Mouse (Mus musculus): ENCODE measurements around the gene Pvr. TPM values are rescaled to one million over a fixed set of nuclear protein-coding genes. Genes with fewer than 3 reads are reported as not detected.

Pvr gene
- polyA plus RNA-seq (2014; fragmentation: Nextera tagmentation; extraction: Ambion mirVana): 9.6 and 10.8 TPM in 2 replicates

DNA sequence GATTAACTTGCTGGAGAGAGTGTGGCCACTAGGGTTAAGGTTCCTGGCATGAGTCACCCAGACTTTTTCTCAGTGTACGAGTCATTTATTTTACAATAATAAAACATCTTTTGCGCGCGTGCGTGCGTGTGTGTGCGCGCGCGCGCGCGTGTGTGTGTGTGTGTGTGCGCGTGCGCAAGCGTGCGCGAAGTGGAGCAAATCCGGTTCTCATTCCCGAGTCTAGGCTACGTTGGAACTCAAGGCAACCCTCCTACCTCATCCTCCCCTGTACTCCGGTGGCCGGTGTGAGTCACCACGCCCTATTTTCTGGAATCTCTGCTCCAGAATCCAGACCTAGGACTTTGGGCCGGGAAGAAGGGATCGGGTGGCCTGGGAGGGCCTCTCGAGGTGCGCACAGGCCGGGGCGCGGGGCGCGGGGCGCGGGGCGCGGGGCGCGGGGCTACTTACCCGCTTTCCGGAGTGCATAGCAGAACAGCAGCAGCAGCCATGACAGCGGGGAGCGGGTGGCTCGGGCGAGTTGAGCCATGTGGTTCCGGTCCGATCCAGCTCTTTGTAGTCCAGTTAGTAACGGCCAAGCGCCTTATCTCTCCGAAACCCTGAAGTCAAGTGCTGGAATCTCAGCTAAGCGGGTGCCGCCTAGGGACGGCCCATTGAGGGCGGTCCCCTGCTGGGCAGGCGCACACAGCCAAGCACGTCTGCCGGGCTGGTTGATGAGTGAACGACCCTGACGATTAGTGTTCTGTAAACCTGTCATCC lies at the start of gene Pvr:
TSS of gene Pvr (minus strand) at position 655 of the 756 bp plus-strand sequence.
- no peaks in the 10 kb centered on the region for H3K9me3 ChIP-seq (ENCODE audit: control insufficient read depth, low read length)
- 0% methylated on average over 60 of the region's 60 CpGs for WGBS
- ATAC-seq (ENCODE audit: low FRiP score, low TSS enrichment): peak; percentile 90

DNA sequence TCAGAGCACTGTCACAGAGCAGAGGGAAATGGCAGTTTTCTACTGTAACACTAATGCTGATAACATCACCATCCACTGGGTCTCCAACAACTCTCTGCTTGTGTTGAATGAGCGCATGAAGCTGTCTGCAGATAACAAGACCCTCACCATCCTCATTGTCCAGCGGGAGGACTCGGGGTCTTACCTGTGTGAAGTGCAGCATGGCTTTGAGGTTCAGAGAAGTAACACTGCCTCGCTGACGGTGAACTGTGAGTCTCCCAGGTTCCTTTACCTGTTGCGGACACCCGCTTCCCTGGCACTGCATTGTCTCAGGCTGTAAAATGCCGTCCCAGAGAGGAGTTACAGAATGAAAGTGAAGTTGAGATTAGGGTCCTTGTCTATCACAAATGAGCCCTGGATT lies 49.2 kb upstream of the Pvr start:
- Histone ChIP-seq H3K4me1 (ENCODE audit: control insufficient read depth, insufficient read depth, low read length) (no peaks in the 10 kb centered on the region), H3K9ac (ENCODE audit: low read depth, low read length) (no peak overlapping the region), H3K9me3 (ENCODE audit: control insufficient read depth, low read length) (no peaks in the 10 kb centered on the region; the same call in 1 of the 2 replicates), H3K27me3 (ENCODE audit: control insufficient read depth, insufficient read depth, low read length) (no peaks in the 10 kb centered on the region), H3K36me3 (ENCODE audit: control insufficient read depth, insufficient read depth, low read length) (no peaks in the 10 kb centered on the region), H3K4me2 (replicated peaks; ENCODE audit: low read depth, low read length) (no peak overlapping the region), H3K27ac (ENCODE audit: low read depth, low read length) (no peak overlapping the region), H3K4me3 (ENCODE audit: low read length) (no peak overlapping the region)
- 92% methylated on average over 8 of the region's 8 CpGs for whole genome bisulfite sequencing
- ATAC-seq (ENCODE audit: low FRiP score, low TSS enrichment): no peak

More for the DNA sequence above, at the start of gene Pvr:
- H3K27me3 ChIP-seq (ENCODE audit: control insufficient read depth, insufficient read depth, low read length): no peaks in the 10 kb centered on the region
- peak within 1 kb of the TSS; percentile 76 for H3K9ac ChIP-seq (ENCODE audit: low read depth, low read length)
- H3K36me3 ChIP-seq (ENCODE audit: control insufficient read depth, insufficient read depth, low read length): peaks cover 21% of the 10 kb centered on the region
- H3K4me2 ChIP-seq (replicated peaks; ENCODE audit: low read depth, low read length): peak within 1 kb of the TSS; percentile 66
- H3K4me1 ChIP-seq (ENCODE audit: control insufficient read depth, insufficient read depth, low read length): peaks cover 5% of the 10 kb centered on the region; the same call in 1 of the 2 replicates
- H3K4me3 ChIP-seq (ENCODE audit: low read length): peak within 1 kb of the TSS; percentile 84
- H3K27ac ChIP-seq (ENCODE audit: low read depth, low read length): peak within 1 kb of the TSS; percentile 63

DNA sequence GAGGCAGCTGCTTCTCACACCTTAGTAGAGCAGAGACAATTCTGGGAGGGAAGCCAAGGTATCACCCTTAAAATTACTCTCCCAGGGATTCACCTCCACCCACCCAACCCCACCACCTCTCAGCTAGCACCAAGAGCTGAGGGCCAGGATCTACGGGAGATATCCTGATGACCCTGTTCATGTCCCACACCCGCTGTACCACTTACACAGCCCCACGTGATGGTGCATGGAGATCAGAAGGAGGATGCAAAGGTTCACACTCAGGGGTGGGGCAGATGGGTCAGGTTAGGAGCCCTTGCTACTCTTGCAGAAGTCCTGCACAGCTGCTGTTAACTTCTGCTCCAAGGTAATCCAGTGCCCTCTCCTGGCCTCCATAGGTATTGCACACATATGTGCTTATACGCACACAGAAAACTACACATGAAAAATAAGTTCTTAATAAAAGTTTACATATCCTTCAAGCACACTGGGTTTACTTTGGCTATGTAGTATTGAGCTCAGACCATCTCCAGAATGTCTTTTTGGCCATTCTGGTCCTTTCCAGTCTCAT lies 48.7 kb upstream of the Pvr start:
- Histone ChIP-seq H3K9me3 (ENCODE audit: control insufficient read depth, low read length) (no peaks in the 10 kb centered on the region; the same call in 1 of the 2 replicates), H3K4me3 (ENCODE audit: low read length) (no peak overlapping the region), H3K4me1 (ENCODE audit: control insufficient read depth, insufficient read depth, low read length) (no peaks in the 10 kb centered on the region), H3K27ac (ENCODE audit: low read depth, low read length) (no peak overlapping the region), H3K36me3 (ENCODE audit: control insufficient read depth, insufficient read depth, low read length) (no peaks in the 10 kb centered on the region), H3K9ac (ENCODE audit: low read depth, low read length) (no peak overlapping the region), H3K27me3 (ENCODE audit: control insufficient read depth, insufficient read depth, low read length) (no peaks in the 10 kb centered on the region), H3K4me2 (replicated peaks; ENCODE audit: low read depth, low read length) (no peak overlapping the region)
- ATAC-seq (ENCODE audit: low FRiP score, low TSS enrichment): no peak
- WGBS: 100% methylated on average over 4 of the region's 4 CpGs

DNA sequence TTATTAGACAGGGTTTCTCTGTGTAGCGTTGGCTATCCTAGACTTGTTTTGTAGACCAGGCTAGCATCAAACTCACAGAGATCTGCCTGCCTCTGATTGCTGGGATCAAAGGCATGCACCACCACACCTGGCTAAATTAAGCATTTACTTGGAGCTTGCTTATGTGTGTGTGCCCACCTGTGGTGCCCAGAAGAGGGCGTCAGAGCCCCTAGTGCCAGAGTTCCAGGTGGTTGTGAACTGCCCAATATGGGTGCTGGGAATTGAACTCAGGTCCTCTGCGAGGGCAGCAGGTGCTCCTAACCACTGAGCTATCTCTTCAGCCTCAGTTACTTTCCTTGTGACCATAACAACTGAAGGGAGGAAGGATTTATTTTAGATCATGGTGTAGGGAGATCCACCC lies 48.1 kb upstream of the Pvr start:
- WGBS: 75% methylated on average over 3 of the region's 3 CpGs
- Histone ChIP-seq H3K27me3 (ENCODE audit: control insufficient read depth, insufficient read depth, low read length) (no peaks in the 10 kb centered on the region), H3K9ac (ENCODE audit: low read depth, low read length) (no peak overlapping the region), H3K4me3 (ENCODE audit: low read length) (no peak overlapping the region), H3K9me3 (ENCODE audit: control insufficient read depth, low read length) (no peaks in the 10 kb centered on the region; the same call in 1 of the 2 replicates), H3K27ac (ENCODE audit: low read depth, low read length) (no peak overlapping the region), H3K4me2 (replicated peaks; ENCODE audit: low read depth, low read length) (no peak overlapping the region), H3K36me3 (ENCODE audit: control insufficient read depth, insufficient read depth, low read length) (no peaks in the 10 kb centered on the region), H3K4me1 (ENCODE audit: control insufficient read depth, insufficient read depth, low read length) (no peaks in the 10 kb centered on the region)
- no peak for ATAC-seq (ENCODE audit: low FRiP score, low TSS enrichment)

DNA sequence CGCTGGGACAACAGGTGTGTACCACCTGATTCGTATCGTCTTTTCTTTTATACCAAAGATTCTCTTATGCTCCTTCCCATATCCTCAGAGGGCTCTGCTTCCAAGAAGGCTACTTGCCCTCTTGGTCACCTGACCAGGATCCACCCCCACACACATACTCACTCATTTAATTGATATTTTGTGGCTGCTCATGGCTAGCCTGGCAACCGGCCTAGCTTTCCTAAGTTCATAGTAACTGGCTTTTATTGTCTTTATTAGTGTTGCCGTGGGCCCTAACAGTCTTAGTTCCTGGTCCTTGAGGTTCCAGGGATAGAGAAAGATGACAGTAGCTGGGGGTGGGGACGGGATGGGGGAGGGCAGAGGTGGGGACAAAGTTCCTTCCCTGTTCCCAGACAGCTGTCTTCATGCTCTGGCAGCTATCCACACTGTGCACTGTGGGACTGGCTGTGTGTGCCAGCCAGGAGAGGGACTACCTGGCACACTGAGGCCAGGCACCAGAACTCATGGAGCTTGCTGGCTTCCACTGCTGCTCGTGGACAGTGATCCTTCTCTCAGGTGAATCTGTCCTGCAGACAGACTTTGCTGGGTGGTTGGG lies 44.1 kb upstream of the Pvr start, which contains the start of gene Ceacam20:
TSS of gene Ceacam20 (plus strand) at position 428 of the 595 bp plus-strand sequence.
- Histone ChIP-seq H3K4me3 (ENCODE audit: low read length) (no peak within 1 kb of the TSS), H3K27ac (ENCODE audit: low read depth, low read length) (no peak within 1 kb of the TSS), H3K27me3 (ENCODE audit: control insufficient read depth, insufficient read depth, low read length) (no peaks in the 10 kb centered on the region), H3K4me2 (replicated peaks; ENCODE audit: low read depth, low read length) (no peak within 1 kb of the TSS), H3K9ac (ENCODE audit: low read depth, low read length) (no peak within 1 kb of the TSS), H3K4me1 (ENCODE audit: control insufficient read depth, insufficient read depth, low read length) (no peaks in the 10 kb centered on the region), H3K9me3 (ENCODE audit: control insufficient read depth, low read length) (no peaks in the 10 kb centered on the region; the same call in 1 of the 2 replicates), H3K36me3 (ENCODE audit: control insufficient read depth, insufficient read depth, low read length) (no peaks in the 10 kb centered on the region)
- 75% methylated on average over 7 of the region's 7 CpGs for WGBS
- no peak for ATAC-seq (ENCODE audit: low FRiP score, low TSS enrichment)

DNA sequence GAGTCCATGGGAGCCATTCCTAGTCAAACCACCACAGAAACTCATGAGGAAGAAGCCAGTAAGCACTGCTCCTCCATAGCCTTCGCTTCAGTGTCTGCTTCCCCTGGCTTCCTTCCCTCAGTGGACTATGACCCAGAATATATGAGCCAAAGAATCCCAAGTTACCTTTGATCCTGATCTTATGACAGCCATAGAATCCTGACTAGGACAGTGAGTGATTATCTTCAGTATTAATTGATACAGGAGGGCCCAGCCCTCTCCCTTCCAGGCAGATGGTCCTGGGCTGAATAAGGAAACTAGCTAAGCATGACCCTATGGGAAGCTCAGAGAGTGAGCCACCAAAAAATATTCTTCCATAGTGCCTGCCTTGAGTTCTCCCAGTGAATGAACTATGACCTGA lies 41.5 kb upstream of the Pvr start:
- H3K4me3 ChIP-seq (ENCODE audit: low read length): no peak overlapping the region
- H3K27me3 ChIP-seq (ENCODE audit: control insufficient read depth, insufficient read depth, low read length): no peaks in the 10 kb centered on the region
- 81% methylated on average over 1 of the region's 1 CpGs for WGBS
- no peak for ATAC-seq (ENCODE audit: low FRiP score, low TSS enrichment)
- no peak overlapping the region for H3K9ac ChIP-seq (ENCODE audit: low read depth, low read length)
- no peaks in the 10 kb centered on the region for H3K4me1 ChIP-seq (ENCODE audit: control insufficient read depth, insufficient read depth, low read length)
- H3K27ac ChIP-seq (ENCODE audit: low read depth, low read length): no peak overlapping the region
- H3K36me3 ChIP-seq (ENCODE audit: control insufficient read depth, insufficient read depth, low read length): no peaks in the 10 kb centered on the region
- no peak overlapping the region for H3K4me2 ChIP-seq (replicated peaks; ENCODE audit: low read depth, low read length)
- no peaks in the 10 kb centered on the region for H3K9me3 ChIP-seq (ENCODE audit: control insufficient read depth, low read length)

DNA sequence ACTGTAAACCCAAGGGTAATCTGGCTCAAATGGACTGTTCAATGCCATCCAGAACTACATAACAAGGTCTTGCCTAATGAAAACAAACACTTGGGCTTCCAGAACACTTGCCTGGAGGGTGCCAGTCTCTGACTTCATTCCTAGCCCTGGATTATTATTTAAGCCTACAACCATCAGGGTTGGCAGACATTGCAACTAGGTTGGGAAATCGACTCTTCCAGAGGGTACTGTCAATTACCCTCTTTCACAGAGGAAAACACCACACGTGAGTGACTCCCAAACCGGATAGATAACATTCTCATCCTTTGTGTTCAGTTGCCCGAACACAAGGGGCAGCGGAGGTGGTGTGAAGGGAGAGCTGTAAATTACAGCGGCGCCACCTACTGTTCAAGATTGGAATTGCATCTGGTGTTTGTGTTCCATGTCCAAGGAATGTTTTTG lies 35.4 kb upstream of the Pvr start:
- Histone ChIP-seq H3K27me3 (ENCODE audit: control insufficient read depth, insufficient read depth, low read length) (no peaks in the 10 kb centered on the region), H3K9ac (ENCODE audit: low read depth, low read length) (no peak overlapping the region), H3K36me3 (ENCODE audit: control insufficient read depth, insufficient read depth, low read length) (no peaks in the 10 kb centered on the region), H3K9me3 (ENCODE audit: control insufficient read depth, low read length) (no peaks in the 10 kb centered on the region), H3K4me3 (ENCODE audit: low read length) (no peak overlapping the region), H3K27ac (ENCODE audit: low read depth, low read length) (no peak overlapping the region), H3K4me1 (ENCODE audit: control insufficient read depth, insufficient read depth, low read length) (0 out of 2 replicates have a peak, but pooled peaks cover 5% of the 10 kb centered on the region), H3K4me2 (replicated peaks; ENCODE audit: low read depth, low read length) (no peak overlapping the region)
- peak; percentile 71 for ATAC-seq (ENCODE audit: low FRiP score, low TSS enrichment)
- WGBS: under 1% methylated on average over 7 of the region's 7 CpGs

DNA sequence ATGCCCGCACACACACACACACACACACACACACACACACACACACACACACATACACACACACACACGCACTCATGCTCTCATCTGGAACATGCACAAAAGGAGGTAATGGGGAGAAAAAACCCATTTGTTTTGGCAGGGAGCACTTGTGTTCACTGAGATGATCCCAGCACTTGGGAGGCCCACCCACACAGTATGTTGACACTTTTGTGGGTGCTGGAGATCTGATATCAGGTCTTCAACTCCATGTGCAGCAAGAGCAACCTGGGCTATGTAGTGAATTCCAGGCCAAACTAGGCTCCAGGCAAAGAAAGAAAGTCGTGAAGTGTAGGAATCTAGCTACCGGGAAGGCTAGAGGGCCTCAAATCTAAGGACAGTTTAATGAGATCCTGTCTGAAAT lies 34.9 kb upstream of the Pvr start:
- 52% methylated on average over 4 of the region's 4 CpGs for WGBS

DNA sequence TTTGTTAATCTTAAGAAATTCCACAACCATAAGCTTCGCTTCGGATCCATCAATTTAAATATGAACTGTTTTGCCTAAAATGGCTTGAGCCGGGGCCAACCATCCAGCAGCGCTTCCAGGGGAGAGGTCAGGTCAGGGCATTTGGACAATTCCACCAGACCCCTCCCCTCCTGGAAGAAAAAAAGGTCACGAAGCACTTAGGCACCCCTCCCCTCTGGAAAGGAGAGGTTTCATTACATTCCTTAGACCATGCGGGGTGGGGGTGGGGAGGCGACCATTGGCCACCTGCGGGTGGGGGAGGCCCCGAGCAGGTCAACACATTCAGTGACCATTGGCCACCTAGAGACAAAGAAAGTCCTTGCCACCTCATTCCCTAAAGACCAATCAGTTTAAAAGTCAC lies 32.1 kb upstream of the Pvr start:
- Histone ChIP-seq H3K4me2 (replicated peaks; ENCODE audit: low read depth, low read length) (no peak overlapping the region), H3K4me1 (ENCODE audit: control insufficient read depth, insufficient read depth, low read length) (0 out of 2 replicates have a peak, but pooled peaks cover 5% of the 10 kb centered on the region), H3K9me3 (ENCODE audit: control insufficient read depth, low read length) (no peaks in the 10 kb centered on the region), H3K27me3 (ENCODE audit: control insufficient read depth, insufficient read depth, low read length) (no peaks in the 10 kb centered on the region), H3K27ac (ENCODE audit: low read depth, low read length) (no peak overlapping the region), H3K36me3 (ENCODE audit: control insufficient read depth, insufficient read depth, low read length) (no peaks in the 10 kb centered on the region), H3K4me3 (ENCODE audit: low read length) (no peak overlapping the region), H3K9ac (ENCODE audit: low read depth, low read length) (no peak overlapping the region)
- no peak for ATAC-seq (ENCODE audit: low FRiP score, low TSS enrichment)
- 40% methylated on average over 9 of the region's 9 CpGs for WGBS

More for the DNA sequence above, 34.9 kb upstream of the Pvr start:
- Histone ChIP-seq H3K9ac (ENCODE audit: low read depth, low read length) (no peak overlapping the region), H3K4me3 (ENCODE audit: low read length) (no peak overlapping the region), H3K27me3 (ENCODE audit: control insufficient read depth, insufficient read depth, low read length) (no peaks in the 10 kb centered on the region), H3K4me1 (ENCODE audit: control insufficient read depth, insufficient read depth, low read length) (0 out of 2 replicates have a peak, but pooled peaks cover 5% of the 10 kb centered on the region), H3K27ac (ENCODE audit: low read depth, low read length) (no peak overlapping the region), H3K36me3 (ENCODE audit: control insufficient read depth, insufficient read depth, low read length) (no peaks in the 10 kb centered on the region), H3K9me3 (ENCODE audit: control insufficient read depth, low read length) (no peaks in the 10 kb centered on the region), H3K4me2 (replicated peaks; ENCODE audit: low read depth, low read length) (no peak overlapping the region)
- no peak for ATAC-seq (ENCODE audit: low FRiP score, low TSS enrichment)

All from kidney, embryonic 14.5 days (tissue).